Mouse (Mus musculus) kidney, adult 2 months (tissue): Measurements from ENCODE around the gene Dnajb11.

Experiments used
- CTCF ChIP-seq: fragments of 200-500 bp; conservative IDR thresholded peaks from 2 replicates; pipeline ENCODE4 v1.5.1; 2011; ENCODE audit warnings: low read depth, mild to moderate bottlenecking, control low read depth, low read length, moderate library complexity, mixed read lengths; ENCODE audit not compliant: insufficient read depth, insufficient read length
- POLR2A ChIP-seq: fragments of 200-500 bp; IDR thresholded peaks from one replicate; pipeline ENCODE4 v1.6.1; 2011; ENCODE audit warnings: low read depth, low read length, control low read depth

DNA sequence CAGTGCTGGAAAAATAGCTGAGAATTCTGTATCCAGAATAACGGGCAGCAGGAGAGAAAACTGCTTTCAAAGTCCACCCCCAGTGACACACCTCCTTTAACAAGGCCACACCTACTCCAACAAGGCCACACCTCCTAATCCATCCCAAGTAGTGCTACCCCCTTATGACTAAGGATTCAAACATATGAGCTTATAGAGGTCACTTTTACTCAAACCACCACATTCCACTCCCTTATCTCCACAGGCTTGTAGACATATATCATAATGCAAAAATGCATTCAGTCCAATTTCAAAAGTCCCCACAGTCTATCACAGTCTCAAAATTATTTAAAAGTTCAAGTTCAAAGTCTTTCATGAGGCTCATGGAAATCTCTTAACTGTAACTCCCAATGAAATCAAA lies 10.0 kb upstream of the Dnajb11 start:
- TF ChIP-seq CTCF (no peak), POLR2A (no peak)
